Mouse (Mus musculus): Measurements from ENCODE around the gene Vmn2r49. TPM values are rescaled to one million over a fixed set of nuclear protein-coding genes. Genes with fewer than 3 reads are reported as not detected.
"Not testable (repeated sequence)": the region's sequence is repeated elsewhere in the genome, so short reads cannot be mapped to it uniquely, and the experiment has no call there.

Gene Vmn2r49
- not detected in 2 replicates for polyA plus RNA-seq (2014; fragmentation: Nextera tagmentation; extraction: Ambion mirVana)

DNA sequence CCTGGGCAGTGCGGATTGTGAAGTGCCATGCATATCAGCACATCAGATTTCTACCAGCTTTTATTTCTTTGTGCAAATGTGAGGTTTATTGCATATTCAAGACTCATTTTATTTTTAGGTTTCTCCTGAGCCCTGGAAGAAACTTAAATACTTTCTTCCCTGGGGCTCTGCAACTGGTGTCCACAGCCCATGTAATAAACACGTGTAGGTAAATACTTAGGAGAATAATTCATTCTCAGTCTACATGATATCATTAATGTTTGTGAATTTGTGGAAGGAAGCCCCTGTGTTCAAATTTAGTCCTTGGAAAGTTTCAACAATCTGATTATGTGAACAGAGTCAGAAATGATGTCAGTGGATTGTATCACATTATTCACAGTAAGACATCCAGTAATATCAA is at the start of gene Vmn2r49:
Gene Vmn2r49 (minus strand): TSS at position 101 of the 400 bp plus-strand sequence.
- WGBS, result no CpG with 5 or more reads among the region's 2 CpGs
- ATAC-seq (ENCODE audit: low FRiP score), result not testable (repeated sequence)

GRCm38 (mm10) chr7:9953485-9953884 is 38.6 kb downstream of the Vmn2r49 start, which contains the start of gene Vmn2r48:
TSS of gene Vmn2r48 (minus strand) at chr7:9953585.
- not testable (repeated sequence) for H3K9ac ChIP-seq; H3K4me3 ChIP-seq (replicated peaks; ENCODE audit: low read length); H3K4me2 ChIP-seq (replicated peaks); ATAC-seq (ENCODE audit: low FRiP score); H3K9me3 ChIP-seq (ENCODE audit: control insufficient read depth, low read length); H3K4me1 ChIP-seq (replicated peaks; ENCODE audit: control insufficient read depth, insufficient read depth, low read length); DNase-seq (ENCODE audit: low spot score); H3K27ac ChIP-seq; H3K27me3 ChIP-seq (ENCODE audit: control insufficient read depth, insufficient read depth, low read length); H3K36me3 ChIP-seq (replicated peaks; ENCODE audit: control insufficient read depth, insufficient read depth)
- 82% methylated on average over 2 of the region's 2 CpGs for WGBS

More for the DNA sequence above, at the start of gene Vmn2r49:
- H3K4me2 ChIP-seq (replicated peaks); H3K9ac ChIP-seq; H3K9me3 ChIP-seq (ENCODE audit: control insufficient read depth, low read length); H3K27me3 ChIP-seq (ENCODE audit: control insufficient read depth, insufficient read depth, low read length); H3K4me3 ChIP-seq (replicated peaks; ENCODE audit: low read length); H3K27ac ChIP-seq; H3K4me1 ChIP-seq (replicated peaks; ENCODE audit: control insufficient read depth, insufficient read depth, low read length); H3K36me3 ChIP-seq (replicated peaks; ENCODE audit: control insufficient read depth, insufficient read depth); DNase-seq (ENCODE audit: low spot score): not testable (repeated sequence)

Other genes with a start within 250 kb of the Vmn2r49 start
- gene Vmn2r46, start 221.7 kb downstream of the Vmn2r49 start, polyA plus RNA-seq (2014; fragmentation: Nextera tagmentation; extraction: Ambion mirVana), result not detected in 2 replicates
- not detected in 2 replicates for gene Vmn2r47, start 150.9 kb downstream of the Vmn2r49 start, polyA plus RNA-seq (2014; fragmentation: Nextera tagmentation; extraction: Ambion mirVana)
- not detected in 2 replicates for gene Vmn2r48, start 38.7 kb downstream of the Vmn2r49 start, polyA plus RNA-seq (2014; fragmentation: Nextera tagmentation; extraction: Ambion mirVana)
- gene Vmn2r50, start 61.0 kb upstream of the Vmn2r49 start, polyA plus RNA-seq (2014; fragmentation: Nextera tagmentation; extraction: Ambion mirVana), result not detected in 2 replicates
- not detected in 2 replicates for gene Vmn2r51, start 113.5 kb upstream of the Vmn2r49 start, polyA plus RNA-seq (2014; fragmentation: Nextera tagmentation; extraction: Ambion mirVana)
- not detected in 2 replicates for gene Vmn2r52, start 184.3 kb upstream of the Vmn2r49 start, polyA plus RNA-seq (2014; fragmentation: Nextera tagmentation; extraction: Ambion mirVana)